Mouse (Mus musculus) heart, postnatal 0 days (tissue): ENCODE measurements around the gene Lrrc23. TPM values are rescaled to one million over a fixed set of nuclear protein-coding genes. Genes with fewer than 3 reads are reported as not detected.

Experiments
- ATAC-seq: fragments of 200-750 bp; cut with Nextera tagmentation; 2 replicates; pipeline ENCODE4 v1.8.0; 2017; ENCODE audit warnings: low read depth, moderate number of reproducible peaks, moderate library complexity; ENCODE audit not compliant: insufficient read depth
- DNase-seq: peaks from one replicate; pipeline ENCODE4 v3.0.0-alpha.2; 2016; ENCODE audit warnings: low spot score
- H3K27ac ChIP-seq: fragments of 300-500 bp; sonication (generic); 2 replicates; pipeline ENCODE4 v1.5.1; 2014; ENCODE audit warnings: low read depth, mild to moderate bottlenecking
- H3K27me3 ChIP-seq: fragments of 300-500 bp; sonication (generic); 2 replicates; pipeline ENCODE4 v1.6.1; 2014; ENCODE audit warnings: low read length, mixed read lengths; ENCODE audit not compliant: control insufficient read depth, insufficient read depth
- H3K36me3 ChIP-seq: fragments of 300-500 bp; sonication (generic); replicated peaks from 2 replicates; pipeline ENCODE4 v1.6.1; 2014; ENCODE audit warnings: low read length, mixed read lengths; ENCODE audit not compliant: control insufficient read depth, insufficient read depth
- H3K4me1 ChIP-seq: fragments of 300-500 bp; sonication (generic); 2 replicates; pipeline ENCODE4 v1.6.1; 2014; ENCODE audit warnings: antibody characterized with exemption; ENCODE audit not compliant: control insufficient read depth, insufficient read depth
- H3K4me2 ChIP-seq: fragments of 300-500 bp; sonication (generic); 2 replicates; pipeline ENCODE4 v1.6.1; 2014; ENCODE audit warnings: low read depth, mild to moderate bottlenecking, low read length, moderate library complexity
- H3K4me3 ChIP-seq: fragments of 300-500 bp; sonication (generic); 2 replicates; pipeline ENCODE4 v1.5.1; 2014; ENCODE audit warnings: low read depth, low read length
- H3K9ac ChIP-seq: fragments of 300-500 bp; sonication (generic); replicated peaks from 2 replicates; pipeline ENCODE4 v1.6.1; 2014; ENCODE audit warnings: low read depth, low read length, mixed read lengths
- H3K9me3 ChIP-seq: fragments of 300-500 bp; sonication (generic); replicated peaks from 2 replicates; pipeline ENCODE4 v1.6.1; 2016; ENCODE audit warnings: low read length; ENCODE audit not compliant: control insufficient read depth
- CTCF ChIP-seq: IDR thresholded peaks from 2 replicates; pipeline ENCODE4 v1.5.1; 2016; ENCODE audit warnings: antibody characterized with exemption, control low read depth, low read depth
- EP300 ChIP-seq: IDR thresholded peaks from 2 replicates; pipeline ENCODE4 v1.6.1; 2016; ENCODE audit warnings: antibody characterized with exemption, low read depth
- WGBS: fragments of 180-500 bp; shearing (Covaris S2); extraction: QIAGEN DNeasy Blood & Tissue Kit; methylation state at CpG from one replicate; pipeline ENCODE4 v1.1.7; 2014; 5-methylcytosine and 5-hydroxymethylcytosine counted together
- polyA plus RNA-seq: library from polyadenylated mRNA; unstranded; fragments of >200 nt; fragmentation: Nextera tagmentation; extraction: Ambion mirVana; gene quantifications from 2 replicates; pipeline ENCODE4 v1.2.1, GENCODE M21; 2015
- total RNA-seq: library from RNA; depleted of rRNA; stranded (reverse); fragments of >200 nt; gene quantifications from 2 replicates; pipeline ENCODE4 v1.2.3, GENCODE M21; 2014; ENCODE audit warnings: low replicate concordance

Gene Lrrc23
- total and polyA plus RNA-seq, 2 experiments from 2014 or later, result not detected

GRCm38 (mm10) chr6:124796200-124796599 lies 16.7 kb upstream of the Lrrc23 start:
- 76% methylated on average over 2 of the region's 2 CpGs for WGBS
- ATAC-seq, result no peak
- TF ChIP-seq EP300 (no peak), CTCF (no peak)
- H3K9me3 ChIP-seq, result no peaks in the 10 kb centered on the region
- no peak overlapping the region for H3K27ac ChIP-seq
- H3K9ac ChIP-seq, result no peak overlapping the region
- H3K4me3 ChIP-seq, result no peak overlapping the region
- no peak for DNase-seq
- no peak overlapping the region for H3K4me2 ChIP-seq
- no peaks in the 10 kb centered on the region for H3K36me3 ChIP-seq
- H3K4me1 ChIP-seq, result no peaks in the 10 kb centered on the region
- no peaks in the 10 kb centered on the region for H3K27me3 ChIP-seq

- H3K4me3 ChIP-seq, result no peak overlapping the region
- DNase-seq (no peak), ATAC-seq (no peak)
- H3K4me1 ChIP-seq, result no peaks in the 10 kb centered on the region
- H3K36me3 ChIP-seq, result no peaks in the 10 kb centered on the region
- no peak overlapping the region for H3K4me2 ChIP-seq
- no peak overlapping the region for H3K9ac ChIP-seq
- 85% methylated on average over 4 of the region's 4 CpGs for WGBS
- H3K27ac ChIP-seq, result no peak overlapping the region
- no peaks in the 10 kb centered on the region for H3K27me3 ChIP-seq
- no peaks in the 10 kb centered on the region for H3K9me3 ChIP-seq
- TF ChIP-seq CTCF, result no peak
- TF ChIP-seq EP300, result no peak
Measured at GRCm38 (mm10) chr6:124795781-124796180, 16.3 kb upstream of the Lrrc23 start.

GRCm38 (mm10) chr6:124791911-124792310 lies 12.4 kb upstream of the Lrrc23 start:
- no peak for ATAC-seq
- H3K27ac ChIP-seq, result no peak overlapping the region
- no peak overlapping the region for H3K4me2 ChIP-seq
- WGBS, result 81% methylated on average over 3 of the region's 3 CpGs
- H3K4me1 ChIP-seq, result no peaks in the 10 kb centered on the region
- TF ChIP-seq CTCF (no peak), EP300 (no peak)
- no peak overlapping the region for H3K9ac ChIP-seq
- no peaks in the 10 kb centered on the region for H3K36me3 ChIP-seq
- no peak for DNase-seq
- H3K4me3 ChIP-seq, result no peak overlapping the region
- no peaks in the 10 kb centered on the region for H3K27me3 ChIP-seq
- H3K9me3 ChIP-seq, result no peaks in the 10 kb centered on the region

- Histone ChIP-seq H3K4me2 (no peak overlapping the region), H3K27me3 (no peaks in the 10 kb centered on the region), H3K27ac (no peak overlapping the region), H3K36me3 (no peaks in the 10 kb centered on the region), H3K4me3 (no peak overlapping the region), H3K9ac (no peak overlapping the region), H3K4me1 (no peaks in the 10 kb centered on the region), H3K9me3 (no peaks in the 10 kb centered on the region)
- no peak for ATAC-seq
- TF ChIP-seq CTCF (no peak), EP300 (no peak)
- no peak for DNase-seq
- 61% methylated on average over 4 of the region's 4 CpGs for WGBS
Measured at GRCm38 (mm10) chr6:124790121-124790520, 10.6 kb upstream of the Lrrc23 start.

GRCm38 (mm10) chr6:124789519-124789918 lies 10.0 kb upstream of the Lrrc23 start:
- ATAC-seq, result no peak
- no peaks in the 10 kb centered on the region for H3K27me3 ChIP-seq
- 77% methylated on average over 4 of the region's 4 CpGs for WGBS
- no peak overlapping the region for H3K27ac ChIP-seq
- no peak overlapping the region for H3K4me2 ChIP-seq
- no peak overlapping the region for H3K4me3 ChIP-seq
- no peak overlapping the region for H3K9ac ChIP-seq
- H3K9me3 ChIP-seq, result no peaks in the 10 kb centered on the region
- TF ChIP-seq CTCF (no peak), EP300 (no peak)
- no peaks in the 10 kb centered on the region for H3K4me1 ChIP-seq
- H3K36me3 ChIP-seq, result no peaks in the 10 kb centered on the region
- no peak for DNase-seq

- Histone ChIP-seq H3K9ac (no peak overlapping the region), H3K4me1 (peaks cover under 1% of the 10 kb centered on the region; the same call in 1 of the 2 replicates), H3K9me3 (no peaks in the 10 kb centered on the region), H3K4me3 (no peak overlapping the region), H3K27me3 (no peaks in the 10 kb centered on the region), H3K36me3 (no peaks in the 10 kb centered on the region), H3K27ac (no peak overlapping the region), H3K4me2 (no peak overlapping the region)
- TF ChIP-seq EP300, result no peak
- no peak for TF ChIP-seq CTCF
- DNase-seq (no peak), ATAC-seq (no peak)
- 57% methylated on average over 10 of the region's 10 CpGs for WGBS
Measured at GRCm38 (mm10) chr6:124787722-124788121, 8.2 kb upstream of the Lrrc23 start.
